Mouse (Mus musculus) liver, adult 2 months (tissue): Measurements from ENCODE around the gene Ptprh. TPM values are rescaled to one million over a fixed set of nuclear protein-coding genes. Genes with fewer than 3 reads are reported as not detected.

Experiments used
- DNase-seq: peaks from one replicate; pipeline ENCODE4 v3.0.0-alpha.2; 2011; ENCODE audit warnings: low read depth, low spot score; ENCODE audit errors: extremely low read depth
- H3K27ac ChIP-seq: fragments of 200-500 bp; replicated peaks from 2 replicates; pipeline ENCODE4 v1.5.1; 2012; ENCODE audit warnings: low read depth, mild to moderate bottlenecking, control low read depth, inconsistent platforms, low read length; ENCODE audit not compliant: insufficient read depth
- H3K27me3 ChIP-seq: fragments of 200-500 bp; 2 replicates; pipeline ENCODE4 v1.6.1; 2012; ENCODE audit warnings: mild to moderate bottlenecking, moderate library complexity, low read length, inconsistent platforms; ENCODE audit not compliant: control insufficient read depth, insufficient read depth
- H3K36me3 ChIP-seq: fragments of 200-500 bp; 2 replicates; pipeline ENCODE4 v1.6.1; 2012; ENCODE audit warnings: low read length, inconsistent platforms; ENCODE audit not compliant: control insufficient read depth, insufficient read depth
- H3K4me1 ChIP-seq: fragments of 200-500 bp; 2 replicates; pipeline ENCODE4 v1.6.1; 2011; ENCODE audit warnings: low read length; ENCODE audit not compliant: control insufficient read depth, insufficient read depth
- H3K4me3 ChIP-seq: fragments of 200-500 bp; 2 replicates; pipeline ENCODE4 v1.5.1; 2011; ENCODE audit warnings: low read depth, mild to moderate bottlenecking, control low read depth, low read length, moderate library complexity; ENCODE audit not compliant: insufficient read depth
- H3K79me2 ChIP-seq: fragments of 200-500 bp; 2 replicates; pipeline ENCODE4 v1.6.1; 2012; ENCODE audit warnings: inconsistent platforms, mild to moderate bottlenecking, low read length, moderate library complexity; ENCODE audit not compliant: control insufficient read depth, insufficient read depth
- H3K9ac ChIP-seq: fragments of 200-500 bp; 2 replicates; pipeline ENCODE4 v1.6.1; 2012; ENCODE audit warnings: low read depth, mild to moderate bottlenecking, control low read depth, inconsistent platforms, low read length
- CTCF ChIP-seq: fragments of 200-500 bp; IDR thresholded peaks from 2 replicates; pipeline ENCODE4 v1.5.1; 2011; ENCODE audit warnings: low read depth, low read length, control low read depth
- POLR2A ChIP-seq: fragments of 200-500 bp; IDR thresholded peaks from 2 replicates; pipeline ENCODE4 v1.6.1; 2011; ENCODE audit warnings: low read length, control low read depth; ENCODE audit not compliant: insufficient read depth; ENCODE audit errors: extremely low read depth
- WGBS: fragments of 180-500 bp; shearing (Covaris S2); methylation state at CpG from one replicate; pipeline ENCODE4 v1.1.7; 2018; 5-methylcytosine and 5-hydroxymethylcytosine counted together
- polyA plus RNA-seq: library from polyadenylated mRNA; depleted of rRNA; stranded (reverse); fragments of >200 nt; gene quantifications from 2 replicates; pipeline ENCODE4 v1.2.3, GENCODE M21; 2012; rRNA removed
- total RNA-seq: library from RNA; depleted of rRNA; stranded (reverse); fragments of >200 nt; gene quantifications from 2 replicates; pipeline ENCODE4 v1.2.3, GENCODE M21; 2014; rRNA removed

The Ptprh gene
- total RNA-seq = 0.18 TPM in 1 of 2 replicates, not detected in the other
- not detected in 2 replicates for polyA plus RNA-seq

DNA sequence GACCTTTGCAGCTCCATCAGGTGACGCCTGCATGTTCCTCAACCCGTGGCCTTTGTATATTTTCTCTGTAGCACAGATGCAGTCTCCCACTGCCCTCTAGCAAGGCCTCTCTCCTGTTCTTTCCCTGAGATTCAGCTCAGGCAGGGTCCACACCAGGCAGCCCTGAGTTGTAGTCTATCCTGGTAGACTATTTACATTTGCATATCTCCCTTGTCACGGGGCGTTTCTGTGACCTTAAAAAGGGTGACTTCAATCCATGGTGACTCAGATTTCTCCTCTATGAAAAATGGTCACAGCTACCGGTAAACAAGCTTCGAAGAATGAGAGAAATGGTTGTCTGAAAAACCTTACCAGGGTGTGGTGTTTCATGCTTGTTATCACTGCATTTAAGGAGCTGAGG is at the start of gene Ptprh:
TSS of gene Ptprh (minus strand) at position 169 of the 400 bp plus-strand sequence.
- H3K27ac ChIP-seq = no peak within 1 kb of the TSS
- H3K27me3 ChIP-seq = no peaks in the 10 kb centered on the region
- TF ChIP-seq POLR2A (no peak), CTCF (no peak)
- WGBS = 65% methylated on average over 6 of the region's 6 CpGs
- H3K79me2 ChIP-seq = no peaks in the 10 kb centered on the region
- DNase-seq = no peak
- H3K4me3 ChIP-seq = no peak within 1 kb of the TSS
- no peak within 1 kb of the TSS for H3K9ac ChIP-seq
- no peaks in the 10 kb centered on the region for H3K4me1 ChIP-seq
- no peaks in the 10 kb centered on the region for H3K36me3 ChIP-seq

DNA sequence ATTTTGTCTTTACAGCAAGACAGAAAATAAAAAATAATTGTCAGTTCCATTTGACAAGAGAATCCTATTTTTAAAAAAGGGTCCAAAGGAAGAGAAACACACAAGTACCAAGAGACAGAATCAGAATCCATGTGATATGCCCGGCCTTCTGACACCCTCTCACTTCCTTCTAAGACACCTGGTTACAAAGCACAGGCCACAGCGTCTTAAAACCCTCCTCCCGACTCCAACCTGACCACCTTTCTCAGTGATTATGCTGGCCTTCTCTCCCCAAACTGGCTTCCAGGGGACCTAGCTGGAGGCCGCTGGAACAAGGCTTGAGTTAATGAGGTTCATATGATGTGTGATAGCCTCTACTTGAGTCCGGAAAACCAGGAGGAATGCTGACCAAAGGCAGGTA is 49.5 kb upstream of the Ptprh start:
- Histone ChIP-seq H3K27ac (peak overlapping the region; percentile 28; the same call in 1 of the 2 replicates), H3K9ac (no peak overlapping the region), H3K79me2 (peaks cover 47% of the 10 kb centered on the region), H3K4me3 (no peak overlapping the region), H3K4me1 (peaks cover 34% of the 10 kb centered on the region), H3K36me3 (no peaks in the 10 kb centered on the region), H3K27me3 (no peaks in the 10 kb centered on the region)
- DNase-seq = no peak
- WGBS = 79% methylated on average over 5 of the region's 5 CpGs
- TF ChIP-seq CTCF (no peak), POLR2A (no peak)

DNA sequence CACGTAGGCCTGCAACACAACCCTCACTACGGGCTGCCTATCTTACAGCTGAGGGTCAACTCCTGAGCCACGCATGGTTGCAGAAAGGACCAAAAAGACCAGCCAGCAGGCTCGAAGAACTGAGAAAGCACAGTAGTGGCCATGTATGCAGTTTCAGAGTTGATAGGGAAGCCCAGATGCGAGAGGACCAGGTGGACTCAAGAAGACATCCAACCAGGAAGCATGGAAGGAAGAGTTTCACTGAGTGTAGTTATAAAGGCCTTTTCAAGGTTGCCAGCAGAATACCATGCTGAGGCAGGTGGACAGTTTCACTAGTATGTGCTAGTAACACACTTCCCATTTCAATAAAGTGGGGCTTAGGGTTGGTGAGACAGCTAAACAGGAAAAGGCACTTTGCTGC is 48.9 kb upstream of the Ptprh start:
- Histone ChIP-seq H3K9ac (no peak overlapping the region), H3K27me3 (no peaks in the 10 kb centered on the region), H3K4me3 (no peak overlapping the region), H3K36me3 (no peaks in the 10 kb centered on the region), H3K27ac (no peak overlapping the region), H3K79me2 (peaks cover 53% of the 10 kb centered on the region), H3K4me1 (peaks cover 36% of the 10 kb centered on the region)
- DNase-seq = no peak
- TF ChIP-seq CTCF = no peak
- TF ChIP-seq POLR2A = no peak
- 82% methylated on average over 5 of the region's 5 CpGs for WGBS

DNA sequence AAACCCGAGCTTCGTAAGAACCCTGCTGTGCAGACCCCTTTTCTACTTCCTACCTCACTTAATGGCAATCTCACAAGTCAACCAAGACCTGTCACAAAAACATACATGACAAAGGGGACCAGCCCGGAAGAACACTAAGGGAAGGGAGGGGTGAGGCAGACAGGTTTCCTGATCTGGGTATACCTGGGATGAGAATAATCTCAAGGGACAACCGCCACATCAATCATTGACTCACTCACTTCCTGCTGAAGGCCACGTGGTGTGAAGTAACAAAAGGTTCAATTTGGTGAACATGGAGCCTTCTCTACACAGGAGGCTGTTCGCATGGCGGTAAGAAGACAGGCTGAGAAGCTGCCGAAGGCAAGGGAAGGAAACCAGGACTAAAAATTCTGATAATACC is 47.7 kb upstream of the Ptprh start:
- TF ChIP-seq POLR2A (no peak), CTCF (no peak)
- 52% methylated on average over 8 of the region's 8 CpGs for WGBS
- Histone ChIP-seq H3K79me2 (peaks cover 45% of the 10 kb centered on the region), H3K9ac (no peak overlapping the region), H3K4me3 (no peak overlapping the region), H3K4me1 (peaks cover 30% of the 10 kb centered on the region), H3K27ac (no peak overlapping the region; the same call in 1 of the 2 replicates), H3K27me3 (no peaks in the 10 kb centered on the region), H3K36me3 (no peaks in the 10 kb centered on the region)
- peak; percentile 47 for DNase-seq

DNA sequence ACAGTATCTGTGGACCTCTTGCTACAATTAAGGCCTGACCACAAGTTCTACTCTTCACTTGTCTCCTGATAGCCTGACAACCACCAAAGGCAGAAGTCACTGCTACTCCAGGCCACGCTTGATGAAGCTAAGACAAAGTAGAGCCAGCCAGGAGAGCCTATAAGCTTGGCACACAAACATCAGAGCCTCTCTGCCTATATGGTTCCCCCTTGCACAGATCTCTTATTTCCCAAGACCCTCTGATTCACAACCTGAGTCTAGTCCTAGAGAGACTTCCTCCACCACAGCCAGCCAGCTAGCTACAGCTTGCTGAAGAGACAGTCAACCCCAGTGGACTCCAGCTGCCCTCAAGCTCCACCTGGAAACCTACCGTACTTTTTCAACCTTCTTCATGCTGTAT is 44.2 kb upstream of the Ptprh start:
- no peak overlapping the region for H3K4me3 ChIP-seq
- DNase-seq = no peak
- H3K27ac ChIP-seq = no peak overlapping the region
- WGBS = 73% methylated on average over 2 of the region's 2 CpGs
- H3K9ac ChIP-seq = no peak overlapping the region; the same call in 1 of the 2 replicates
- H3K79me2 ChIP-seq = peaks cover 24% of the 10 kb centered on the region
- TF ChIP-seq POLR2A (no peak), CTCF (no peak)
- peaks cover 17% of the 10 kb centered on the region for H3K4me1 ChIP-seq
- no peaks in the 10 kb centered on the region for H3K27me3 ChIP-seq
- peaks cover 16% of the 10 kb centered on the region for H3K36me3 ChIP-seq

DNA sequence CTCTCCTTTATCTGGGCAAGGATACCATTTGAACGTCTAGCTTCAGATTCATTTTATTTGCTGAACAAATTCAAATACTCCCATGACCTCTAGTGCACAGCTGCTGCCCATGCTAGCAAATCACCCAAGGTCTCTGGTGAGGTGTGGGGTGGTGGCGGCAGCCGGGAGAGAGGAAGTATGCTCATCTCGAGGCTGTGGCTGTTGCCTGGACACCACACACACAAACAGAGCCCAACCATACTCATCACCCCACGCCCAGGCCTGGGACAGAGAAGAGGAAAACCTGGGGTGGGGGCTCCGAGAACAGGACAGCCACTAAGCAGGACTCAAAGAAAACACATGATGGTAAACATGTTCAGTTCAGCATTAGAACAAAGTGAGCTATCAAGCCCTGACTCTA is 43.5 kb upstream of the Ptprh start:
- peaks cover 17% of the 10 kb centered on the region for H3K36me3 ChIP-seq

More for the DNA sequence above, 43.5 kb upstream of the Ptprh start:
- no peak overlapping the region for H3K27ac ChIP-seq
- H3K9ac ChIP-seq = no peak overlapping the region
- WGBS = 19% methylated on average over 6 of the region's 6 CpGs
- peaks cover 17% of the 10 kb centered on the region for H3K79me2 ChIP-seq
- H3K4me3 ChIP-seq = no peak overlapping the region
- DNase-seq = no peak
- no peaks in the 10 kb centered on the region for H3K27me3 ChIP-seq
- peaks cover 11% of the 10 kb centered on the region for H3K4me1 ChIP-seq
- no peak for TF ChIP-seq CTCF
- TF ChIP-seq POLR2A = no peak
